Mouse (Mus musculus): ENCODE results near the gene Hivep2. TPM values are rescaled to one million over a fixed set of nuclear protein-coding genes. Genes with fewer than 3 reads are reported as not detected.

Hivep2 gene
- total RNA-seq (2012; rRNA removed) = 1.2 and 2.3 TPM in 2 replicates

DNA sequence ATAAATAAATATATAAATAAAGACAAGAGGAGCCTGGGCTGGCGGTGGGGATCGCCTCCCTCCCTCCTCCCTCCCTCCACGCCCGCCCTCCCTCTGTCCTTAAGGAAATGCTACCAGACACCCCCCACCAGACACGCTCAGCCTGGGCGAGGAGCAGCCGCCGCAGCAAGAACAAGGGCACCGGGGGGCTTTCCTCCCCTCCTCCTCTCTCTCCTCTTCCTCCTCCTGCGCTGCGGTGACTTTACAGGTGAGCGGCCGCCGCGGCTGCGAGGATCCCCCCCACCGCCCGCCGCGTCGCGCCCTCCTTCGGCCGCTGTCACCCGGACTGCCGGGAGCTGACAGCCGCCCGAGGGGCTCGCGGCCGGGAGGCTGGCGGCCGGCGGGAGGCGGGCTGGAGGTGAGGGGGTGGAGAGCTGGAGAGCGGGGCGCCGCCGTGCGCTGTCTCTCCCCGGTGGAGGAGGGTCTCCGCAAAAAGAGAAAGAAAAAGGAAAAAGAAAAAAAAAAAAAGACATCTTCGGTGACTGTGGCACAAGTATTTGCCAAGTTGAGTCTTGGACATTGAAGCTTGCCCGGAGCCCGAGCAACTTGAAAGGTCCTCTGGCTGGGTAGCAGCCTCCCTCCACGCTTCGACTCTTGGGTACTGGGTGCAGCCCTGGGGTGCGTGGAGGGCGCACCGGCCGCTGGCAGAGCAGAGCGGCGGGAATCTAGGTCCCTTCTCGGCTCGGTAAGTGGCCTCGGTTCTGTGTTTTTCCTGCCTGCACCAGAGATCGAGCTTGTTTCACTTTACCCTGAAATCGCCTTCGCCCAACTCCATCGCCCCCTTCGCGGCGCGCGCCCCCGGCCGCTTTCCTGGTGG, at the start of gene Hivep2:
TSS of gene Hivep2 (plus strand) at position 102 of the 856 bp plus-strand sequence.
- in situ Hi-C loops (cut with MboI; ENCODE audit: low sequenced_read_pairs in 2 of 2, unreplicated experiment in 2 of 2) = no loop called here
- Histone ChIP-seq H3K9me3 (ENCODE audit: control insufficient read depth, insufficient read depth, low read depth, low read length) (no peaks in the 10 kb centered on the region), H3K9ac (ENCODE audit: insufficient read depth, low read depth, low read length, poor library complexity, severe bottlenecking) (peak within 1 kb of the TSS; percentile 50), H3K4me1 (ENCODE audit: control insufficient read depth in 2 of 2, insufficient read depth in 2 of 2, low read length in 2 of 2, poor library complexity in 1 of 2) (no peaks in the 10 kb centered on the region), H3K27ac (ENCODE audit: insufficient read depth, low read depth, low read length, poor library complexity, severe bottlenecking) (no peak within 1 kb of the TSS; the same call in 1 of the 2 replicates), H3K4me3 (ENCODE audit: insufficient read depth in 1 of 2, low read depth in 1 of 2, low read length in 2 of 2, poor library complexity in 1 of 2, severe bottlenecking in 1 of 2) (peak within 1 kb of the TSS; percentile 72 to 77), H3K36me3 (ENCODE audit: control insufficient read depth, insufficient read depth, low read length, poor library complexity, severe bottlenecking) (no peaks in the 10 kb centered on the region)
- TF ChIP-seq ZNF384 (IDR thresholded peaks at IDR 0.05; ENCODE audit: low read depth, low read length) (no peak), ZC3H11A (IDR thresholded peaks at IDR 0.05; ENCODE audit: borderline replicate concordance, low read depth, low read length) (no peak), CHD2 (IDR thresholded peaks at IDR 0.05; ENCODE audit: low read depth, low read length) (no peak), MAFK (IDR thresholded peaks at IDR 0.05; ENCODE audit: insufficient read depth, low read depth, low read length) (no peak), HCFC1 (IDR thresholded peaks at IDR 0.05; ENCODE audit: borderline replicate concordance, insufficient read depth, low read length) (no peak)
- DNase-seq (ENCODE audit: low read depth, low spot score) = peak; percentile 49

DNA sequence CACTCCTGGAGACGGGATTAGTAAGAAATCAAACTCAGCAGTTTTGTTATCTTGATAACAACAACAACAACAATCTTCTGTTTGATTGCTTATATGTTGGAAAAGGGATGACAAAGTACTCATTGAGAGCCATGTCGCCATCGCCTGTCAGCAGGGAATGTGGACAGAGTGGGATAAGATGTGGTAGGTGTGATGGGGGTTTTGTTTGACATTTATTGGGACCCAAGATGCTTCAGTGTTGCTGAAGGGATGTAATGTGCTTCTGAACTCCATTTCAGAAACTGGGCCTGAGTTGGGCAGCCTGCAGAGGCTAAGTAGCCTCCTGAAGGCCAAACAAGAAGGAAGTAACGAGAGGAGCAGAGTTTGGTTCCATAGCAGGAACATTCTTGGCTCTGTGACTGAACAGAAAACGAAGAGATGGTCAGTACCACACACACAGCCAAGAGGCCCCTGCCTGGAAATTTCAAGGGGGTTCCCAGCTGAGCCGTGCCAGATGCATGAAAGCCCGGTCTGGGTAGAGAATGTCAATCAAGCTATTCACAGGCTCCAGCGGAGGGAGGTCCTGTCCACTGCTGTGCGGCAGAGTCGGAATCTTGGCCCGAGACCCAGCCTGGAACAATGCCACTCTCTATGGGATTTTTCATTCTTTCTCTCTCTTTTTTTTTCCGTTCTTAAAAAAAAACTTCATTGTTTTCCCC, 49.1 kb upstream of the Hivep2 start:
- no peak overlapping the region for H3K9ac ChIP-seq (ENCODE audit: insufficient read depth, low read depth, low read length, poor library complexity, severe bottlenecking)
- no peaks in the 10 kb centered on the region for H3K4me1 ChIP-seq (ENCODE audit: control insufficient read depth in 2 of 2, insufficient read depth in 2 of 2, low read length in 2 of 2, poor library complexity in 1 of 2)
- no peak for DNase-seq (ENCODE audit: low read depth, low spot score)
- H3K27ac ChIP-seq (ENCODE audit: insufficient read depth, low read depth, low read length, poor library complexity, severe bottlenecking) = no peak overlapping the region
- H3K9me3 ChIP-seq (ENCODE audit: control insufficient read depth, insufficient read depth, low read depth, low read length) = no peaks in the 10 kb centered on the region
- no peaks in the 10 kb centered on the region for H3K36me3 ChIP-seq (ENCODE audit: control insufficient read depth, insufficient read depth, low read length, poor library complexity, severe bottlenecking)
- TF ChIP-seq ZC3H11A (IDR thresholded peaks at IDR 0.05; ENCODE audit: borderline replicate concordance, low read depth, low read length) (no peak), CHD2 (IDR thresholded peaks at IDR 0.05; ENCODE audit: low read depth, low read length) (no peak)
- in situ Hi-C loops (cut with MboI; ENCODE audit: low sequenced_read_pairs in 2 of 2, unreplicated experiment in 2 of 2) = no loop called here
- H3K4me3 ChIP-seq (ENCODE audit: insufficient read depth in 1 of 2, low read depth in 1 of 2, low read length in 2 of 2, poor library complexity in 1 of 2, severe bottlenecking in 1 of 2) = no peak overlapping the region

DNA sequence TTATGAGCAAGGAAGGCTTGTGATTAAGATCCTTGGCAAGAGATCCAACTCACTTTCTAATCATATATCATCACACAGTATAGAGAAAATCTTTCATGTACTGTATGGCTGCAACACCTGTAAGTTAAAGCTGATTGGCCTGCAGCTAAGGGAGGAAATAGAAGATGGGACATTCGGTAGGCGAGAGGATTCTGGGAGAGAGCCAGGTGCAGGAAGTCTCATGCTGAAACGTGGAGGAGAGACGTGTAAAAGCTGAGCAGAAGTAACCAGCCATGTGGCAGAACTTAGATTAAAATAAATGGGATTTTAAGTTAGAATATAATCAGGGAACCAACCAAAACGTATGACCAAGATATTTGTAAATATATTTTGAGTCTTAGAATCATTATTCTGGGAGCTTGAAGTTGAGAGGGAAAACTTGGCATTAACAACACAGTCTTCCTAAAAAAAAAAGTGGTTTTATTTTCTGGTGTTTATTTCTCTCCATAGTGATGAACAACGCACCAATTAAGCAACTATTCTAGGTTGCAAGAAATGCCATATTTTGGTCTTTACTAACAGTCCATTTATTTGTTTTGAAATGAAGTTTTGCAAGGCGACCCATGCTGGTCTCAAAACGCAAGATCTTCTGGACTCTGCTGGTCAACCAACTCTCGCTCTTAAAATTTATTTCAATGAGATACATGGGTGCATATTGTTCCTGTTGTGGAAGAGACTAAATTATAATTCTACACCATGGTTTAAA, 44.1 kb upstream of the Hivep2 start:
- no peak for TF ChIP-seq MAFK (IDR thresholded peaks at IDR 0.05; ENCODE audit: insufficient read depth, low read depth, low read length)
- no peak for TF ChIP-seq CHD2 (IDR thresholded peaks at IDR 0.05; ENCODE audit: low read depth, low read length)
- no peak for TF ChIP-seq ZNF384 (IDR thresholded peaks at IDR 0.05; ENCODE audit: low read depth, low read length)
- no peak for TF ChIP-seq HCFC1 (IDR thresholded peaks at IDR 0.05; ENCODE audit: borderline replicate concordance, insufficient read depth, low read length)
- no peak for TF ChIP-seq ZC3H11A (IDR thresholded peaks at IDR 0.05; ENCODE audit: borderline replicate concordance, low read depth, low read length)
- H3K4me3 ChIP-seq (ENCODE audit: insufficient read depth in 1 of 2, low read depth in 1 of 2, low read length in 2 of 2, poor library complexity in 1 of 2, severe bottlenecking in 1 of 2) = no peak overlapping the region
- no peak for DNase-seq (ENCODE audit: low read depth, low spot score)
- H3K36me3 ChIP-seq (ENCODE audit: control insufficient read depth, insufficient read depth, low read length, poor library complexity, severe bottlenecking) = no peaks in the 10 kb centered on the region
- no peaks in the 10 kb centered on the region for H3K4me1 ChIP-seq (ENCODE audit: control insufficient read depth in 2 of 2, insufficient read depth in 2 of 2, low read length in 2 of 2, poor library complexity in 1 of 2)
- H3K27ac ChIP-seq (ENCODE audit: insufficient read depth, low read depth, low read length, poor library complexity, severe bottlenecking) = no peak overlapping the region
- H3K9me3 ChIP-seq (ENCODE audit: control insufficient read depth, insufficient read depth, low read depth, low read length) = no peaks in the 10 kb centered on the region
- in situ Hi-C loops (cut with MboI; ENCODE audit: low sequenced_read_pairs in 2 of 2, unreplicated experiment in 2 of 2) = no loop called here
- no peak overlapping the region for H3K9ac ChIP-seq (ENCODE audit: insufficient read depth, low read depth, low read length, poor library complexity, severe bottlenecking)

DNA sequence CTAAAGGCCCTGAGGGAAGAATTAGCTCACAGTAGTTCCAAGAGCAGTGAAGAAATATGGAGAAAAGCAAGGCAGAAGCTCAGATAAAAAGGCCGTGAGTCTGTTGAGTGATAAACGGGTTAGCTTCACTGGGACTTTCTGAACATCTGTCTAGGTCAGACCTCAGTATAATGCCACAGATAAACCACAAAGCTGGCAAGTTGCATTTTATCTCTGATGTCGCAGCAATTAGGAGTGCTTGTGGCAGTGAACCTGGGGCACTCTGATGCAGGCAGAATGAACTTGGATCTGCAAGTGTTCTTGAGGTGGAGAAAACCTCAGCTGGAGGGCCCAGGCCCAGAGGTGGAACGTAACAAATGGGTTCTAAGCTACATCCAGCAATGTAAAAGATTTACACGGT, 36.6 kb upstream of the Hivep2 start:
- TF ChIP-seq CHD2 (IDR thresholded peaks at IDR 0.05; ENCODE audit: low read depth, low read length) (no peak), MAFK (IDR thresholded peaks at IDR 0.05; ENCODE audit: insufficient read depth, low read depth, low read length) (no peak), ZNF384 (IDR thresholded peaks at IDR 0.05; ENCODE audit: low read depth, low read length) (no peak)
- no peaks in the 10 kb centered on the region; the same call in 1 of the 2 replicates for H3K9me3 ChIP-seq (ENCODE audit: control insufficient read depth, insufficient read depth, low read depth, low read length)
- no peaks in the 10 kb centered on the region for H3K36me3 ChIP-seq (ENCODE audit: control insufficient read depth, insufficient read depth, low read length, poor library complexity, severe bottlenecking)
- no peaks in the 10 kb centered on the region for H3K4me1 ChIP-seq (ENCODE audit: control insufficient read depth in 2 of 2, insufficient read depth in 2 of 2, low read length in 2 of 2, poor library complexity in 1 of 2)
- no peak overlapping the region for H3K9ac ChIP-seq (ENCODE audit: insufficient read depth, low read depth, low read length, poor library complexity, severe bottlenecking)
- in situ Hi-C loops (cut with MboI; ENCODE audit: low sequenced_read_pairs in 2 of 2, unreplicated experiment in 2 of 2) = no loop called here
- H3K27ac ChIP-seq (ENCODE audit: insufficient read depth, low read depth, low read length, poor library complexity, severe bottlenecking) = no peak overlapping the region
- no peak overlapping the region for H3K4me3 ChIP-seq (ENCODE audit: insufficient read depth in 1 of 2, low read depth in 1 of 2, low read length in 2 of 2, poor library complexity in 1 of 2, severe bottlenecking in 1 of 2)
- DNase-seq (ENCODE audit: low read depth, low spot score) = no peak

All from ES-E14 (cell line).